Mouse (Mus musculus): ENCODE measurements around the gene Btnl2. TPM values are rescaled to one million over a fixed set of nuclear protein-coding genes. Genes with fewer than 3 reads are reported as not detected.
"Not testable (repeated sequence)": the region's sequence is repeated elsewhere in the genome, so short reads cannot be mapped to it uniquely, and the experiment has no call there.

Gene Btnl2
- 0.06 TPM in 1 of 2 replicates, not detected in the other for polyA plus RNA-seq (2012; rRNA removed)

- DNase-seq (ENCODE audit: extremely low spot score in 1 of 2, low spot score in 1 of 2): no peak
Observed at GRCm38 (mm10) chr17:34354539-34354938, at the start of gene Btnl2. Gene Btnl2, plus strand, starts transcription at chr17:34354822.

- peak; percentile 89 to 96 for DNase-seq (ENCODE audit: extremely low spot score in 1 of 2, low spot score in 1 of 2)
Observed at GRCm38 (mm10) chr17:34305380-34306030, 49.1 kb upstream of the Btnl2 start, which contains the start of gene H2-Eb1. Gene H2-Eb1, plus strand, starts transcription at chr17:34305867.

- no peak for DNase-seq (ENCODE audit: extremely low spot score in 1 of 2, low spot score in 1 of 2)
Observed at GRCm38 (mm10) chr17:34306407-34306806, 48.2 kb upstream of the Btnl2 start.

- DNase-seq (ENCODE audit: extremely low spot score in 1 of 2, low spot score in 1 of 2): no peak
Observed at GRCm38 (mm10) chr17:34307216-34307615, 47.4 kb upstream of the Btnl2 start.

GRCm38 (mm10) chr17:34308161-34308560 lies 46.5 kb upstream of the Btnl2 start:
- no peak for DNase-seq (ENCODE audit: extremely low spot score in 1 of 2, low spot score in 1 of 2)

GRCm38 (mm10) chr17:34309225-34309624 lies 45.4 kb upstream of the Btnl2 start:
- DNase-seq (ENCODE audit: extremely low spot score in 1 of 2, low spot score in 1 of 2): no peak

- peak in 1 of 2 experiments; percentile 80 for DNase-seq (ENCODE audit: extremely low spot score in 1 of 2, low spot score in 1 of 2)
Observed at GRCm38 (mm10) chr17:34309683-34310385, 44.8 kb upstream of the Btnl2 start.

GRCm38 (mm10) chr17:34310526-34310925 lies 44.1 kb upstream of the Btnl2 start:
- not testable (repeated sequence) for DNase-seq (ENCODE audit: extremely low spot score in 1 of 2, low spot score in 1 of 2)

GRCm38 (mm10) chr17:34312185-34312584 lies 42.4 kb upstream of the Btnl2 start:
- no peak for DNase-seq (ENCODE audit: extremely low spot score in 1 of 2, low spot score in 1 of 2)

- DNase-seq (ENCODE audit: extremely low spot score in 1 of 2, low spot score in 1 of 2): peak in 1 of 2 experiments; percentile 88
Observed at GRCm38 (mm10) chr17:34313393-34313792, 41.2 kb upstream of the Btnl2 start.

- DNase-seq (ENCODE audit: extremely low spot score in 1 of 2, low spot score in 1 of 2): no peak
Observed at GRCm38 (mm10) chr17:34314286-34314685, 40.3 kb upstream of the Btnl2 start.

GRCm38 (mm10) chr17:34315512-34315911 lies 39.1 kb upstream of the Btnl2 start:
- no peak for DNase-seq (ENCODE audit: extremely low spot score in 1 of 2, low spot score in 1 of 2)

- no peak for DNase-seq (ENCODE audit: extremely low spot score in 1 of 2, low spot score in 1 of 2)
Observed at GRCm38 (mm10) chr17:34316697-34317096, 37.9 kb upstream of the Btnl2 start.

GRCm38 (mm10) chr17:34317275-34317674 lies 37.3 kb upstream of the Btnl2 start:
- DNase-seq (ENCODE audit: extremely low spot score in 1 of 2, low spot score in 1 of 2): no peak

- DNase-seq (ENCODE audit: extremely low spot score in 1 of 2, low spot score in 1 of 2): no peak
Observed at GRCm38 (mm10) chr17:34325436-34325835, 29.2 kb upstream of the Btnl2 start, which contains the start of gene H2-Eb2. Gene H2-Eb2, plus strand, starts transcription at chr17:34325665.

GRCm38 (mm10) chr17:34326373-34326772 lies 28.2 kb upstream of the Btnl2 start:
- no peak for DNase-seq (ENCODE audit: extremely low spot score in 1 of 2, low spot score in 1 of 2)

- no peak for DNase-seq (ENCODE audit: extremely low spot score in 1 of 2, low spot score in 1 of 2)
Observed at GRCm38 (mm10) chr17:34329807-34330206, 24.8 kb upstream of the Btnl2 start.

GRCm38 (mm10) chr17:34331200-34331599 lies 23.4 kb upstream of the Btnl2 start:
- DNase-seq (ENCODE audit: extremely low spot score in 1 of 2, low spot score in 1 of 2): no peak

- DNase-seq (ENCODE audit: extremely low spot score in 1 of 2, low spot score in 1 of 2): no peak
Observed at GRCm38 (mm10) chr17:34340619-34341402, 13.8 kb upstream of the Btnl2 start.

GRCm38 (mm10) chr17:34344882-34345281 lies 9.7 kb upstream of the Btnl2 start:
- DNase-seq (ENCODE audit: extremely low spot score in 1 of 2, low spot score in 1 of 2): no peak

- DNase-seq (ENCODE audit: extremely low spot score in 1 of 2, low spot score in 1 of 2): no peak
Observed at GRCm38 (mm10) chr17:34345486-34345885, 9.1 kb upstream of the Btnl2 start.

All from frontal cortex, adult 2 months (tissue).